Mouse (Mus musculus) forelimb bud, embryonic 11.5 days (tissue): ENCODE results near the gene Pid1.
"Not testable (repeated sequence)": the region's sequence is repeated elsewhere in the genome, so short reads cannot be mapped to it uniquely, and the experiment has no call there.

Experiments
- DNase-seq: peaks from one replicate; pipeline ENCODE4 v3.0.0-alpha.2; 2012; ENCODE audit warnings: low read depth, low spot score

Pid1 gene

GRCm38 (mm10) chr1:84359611-84360500, 4.1 kb downstream of the Pid1 start:
- no peak for DNase-seq

- no peak for DNase-seq
These were observed 6.8 kb downstream of the Pid1 start for GRCm38 (mm10) chr1:84357216-84357615.

GRCm38 (mm10) chr1:84350262-84350661, 13.7 kb downstream of the Pid1 start:
- no peak for DNase-seq

GRCm38 (mm10) chr1:84347796-84348476, 16.0 kb downstream of the Pid1 start:
- DNase-seq = no peak

GRCm38 (mm10) chr1:84332797-84333196, 31.2 kb downstream of the Pid1 start:
- DNase-seq = not testable (repeated sequence)

GRCm38 (mm10) chr1:84331861-84332260, 32.1 kb downstream of the Pid1 start:
- not testable (repeated sequence) for DNase-seq

GRCm38 (mm10) chr1:84325309-84325708, 38.7 kb downstream of the Pid1 start:
- DNase-seq = no peak

- no peak for DNase-seq
These were observed 42.7 kb downstream of the Pid1 start for GRCm38 (mm10) chr1:84321327-84321726.

GRCm38 (mm10) chr1:84318569-84318968, 45.4 kb downstream of the Pid1 start:
- DNase-seq = no peak

- no peak for DNase-seq
These were observed 46.2 kb downstream of the Pid1 start for GRCm38 (mm10) chr1:84317827-84318226.

- DNase-seq = no peak
These were observed 54.0 kb downstream of the Pid1 start for GRCm38 (mm10) chr1:84309966-84310460.

GRCm38 (mm10) chr1:84305713-84306421, 58.1 kb downstream of the Pid1 start:
- no peak for DNase-seq

GRCm38 (mm10) chr1:84302788-84303187, 61.2 kb downstream of the Pid1 start:
- DNase-seq = no peak

GRCm38 (mm10) chr1:84299719-84300118, 64.3 kb downstream of the Pid1 start:
- no peak for DNase-seq

- DNase-seq = peak; percentile 78
These were observed 77.3 kb downstream of the Pid1 start for GRCm38 (mm10) chr1:84286682-84287111.

- DNase-seq = no peak
These were observed 78.4 kb downstream of the Pid1 start for GRCm38 (mm10) chr1:84285620-84286019.

GRCm38 (mm10) chr1:84284293-84285068, 79.5 kb downstream of the Pid1 start:
- DNase-seq = peak; percentile 30

GRCm38 (mm10) chr1:84283119-84283518, 80.9 kb downstream of the Pid1 start:
- DNase-seq = no peak

- DNase-seq = no peak
These were observed 83.8 kb downstream of the Pid1 start for GRCm38 (mm10) chr1:84280171-84280570.

GRCm38 (mm10) chr1:84278359-84279255, 85.4 kb downstream of the Pid1 start:
- no peak for DNase-seq
